Mouse (Mus musculus): ENCODE data around the gene Rpl9-ps6. TPM values are rescaled to one million over a fixed set of nuclear protein-coding genes. Genes with fewer than 3 reads are reported as not detected.
A peak's percentile ranks its signal among the peaks of the same experiment; 100 is the strongest.
"Not testable (repeated sequence)": the region's sequence is repeated elsewhere in the genome, so short reads cannot be mapped to it uniquely, and the experiment has no call there.

Gene Rpl9-ps6
- total RNA-seq, 2 experiments from 2014 or later: 113 to 149 TPM

GRCm38 (mm10) chr19:32485681-32486105 is 19.3 kb upstream of the Rpl9-ps6 start, which contains the start of gene Minpp1:
Gene Minpp1, plus strand, starts transcription at chr19:32485769.
- peak; percentile 67 for ATAC-seq (replicated peaks; ENCODE audit: low FRiP score, low TSS enrichment, poor library complexity, severe bottlenecking)

DNA sequence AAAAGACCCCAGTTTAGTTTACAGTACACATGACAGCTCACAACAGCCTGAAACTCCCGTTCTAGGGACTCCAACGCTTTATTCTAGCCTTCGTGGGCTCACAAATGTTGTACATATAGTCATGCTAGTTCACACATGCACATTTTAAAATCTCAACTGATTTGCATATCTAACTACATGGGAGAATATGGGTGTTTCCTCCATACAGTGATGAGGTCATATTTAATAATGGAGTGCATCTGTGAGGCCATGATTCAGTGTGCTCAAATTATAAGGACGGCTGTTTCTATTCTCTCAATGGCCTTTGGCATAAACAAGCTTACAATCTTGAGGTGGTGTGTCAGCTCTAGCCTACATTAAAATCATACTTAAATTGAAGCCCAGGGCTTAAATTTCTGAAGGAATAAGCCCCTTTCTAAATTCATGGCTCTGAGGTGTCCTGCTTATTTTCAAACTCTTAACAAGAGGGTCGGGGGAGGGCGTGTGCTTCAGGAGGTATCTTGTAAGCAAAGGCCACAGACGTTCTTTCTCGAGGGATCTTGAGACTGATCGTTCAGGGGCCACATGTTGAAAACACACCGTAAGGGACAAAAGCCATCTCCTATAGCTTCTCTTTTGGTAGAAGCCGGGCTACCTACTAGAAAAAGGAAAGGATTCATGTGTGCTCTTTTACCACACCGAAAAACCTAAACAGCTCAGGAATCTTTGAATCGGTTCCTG is 18.7 kb upstream of the Rpl9-ps6 start:
- peak; percentile 31 for ATAC-seq (replicated peaks; ENCODE audit: low FRiP score, low TSS enrichment, poor library complexity, severe bottlenecking)

- no peak for ATAC-seq (replicated peaks; ENCODE audit: low FRiP score, low TSS enrichment, poor library complexity, severe bottlenecking)
These were observed 15.1 kb upstream of the Rpl9-ps6 start for GRCm38 (mm10) chr19:32481511-32481910.

GRCm38 (mm10) chr19:32480791-32481442 is 14.5 kb upstream of the Rpl9-ps6 start:
- no peak for ATAC-seq (replicated peaks; ENCODE audit: low FRiP score, low TSS enrichment, poor library complexity, severe bottlenecking)

DNA sequence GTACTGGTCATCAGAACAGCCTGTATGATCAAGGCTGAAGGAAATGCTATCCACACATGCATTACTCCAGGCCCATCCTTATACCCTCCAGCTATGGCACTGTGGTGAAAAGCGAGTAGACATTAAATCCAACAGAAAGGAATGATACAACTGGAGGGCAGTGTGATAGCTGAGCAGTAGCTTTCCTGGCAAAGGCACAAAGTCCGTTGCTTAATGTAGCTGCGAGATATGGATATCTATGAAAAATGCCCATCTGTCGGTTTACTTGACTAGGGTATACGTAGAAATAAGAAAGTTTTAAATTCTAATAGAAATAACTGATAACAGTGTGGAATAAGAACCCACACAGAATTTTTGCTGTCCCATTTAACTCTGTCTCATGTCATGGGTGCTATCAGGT is 13.9 kb upstream of the Rpl9-ps6 start:
- ATAC-seq (replicated peaks; ENCODE audit: low FRiP score, low TSS enrichment, poor library complexity, severe bottlenecking): peak; percentile 60

GRCm38 (mm10) chr19:32476712-32477052 is 10.3 kb upstream of the Rpl9-ps6 start:
- ATAC-seq (replicated peaks; ENCODE audit: low FRiP score, low TSS enrichment, poor library complexity, severe bottlenecking): no peak

GRCm38 (mm10) chr19:32476016-32476711 is 9.8 kb upstream of the Rpl9-ps6 start:
- ATAC-seq (replicated peaks; ENCODE audit: low FRiP score, low TSS enrichment, poor library complexity, severe bottlenecking): peak; percentile 82

DNA sequence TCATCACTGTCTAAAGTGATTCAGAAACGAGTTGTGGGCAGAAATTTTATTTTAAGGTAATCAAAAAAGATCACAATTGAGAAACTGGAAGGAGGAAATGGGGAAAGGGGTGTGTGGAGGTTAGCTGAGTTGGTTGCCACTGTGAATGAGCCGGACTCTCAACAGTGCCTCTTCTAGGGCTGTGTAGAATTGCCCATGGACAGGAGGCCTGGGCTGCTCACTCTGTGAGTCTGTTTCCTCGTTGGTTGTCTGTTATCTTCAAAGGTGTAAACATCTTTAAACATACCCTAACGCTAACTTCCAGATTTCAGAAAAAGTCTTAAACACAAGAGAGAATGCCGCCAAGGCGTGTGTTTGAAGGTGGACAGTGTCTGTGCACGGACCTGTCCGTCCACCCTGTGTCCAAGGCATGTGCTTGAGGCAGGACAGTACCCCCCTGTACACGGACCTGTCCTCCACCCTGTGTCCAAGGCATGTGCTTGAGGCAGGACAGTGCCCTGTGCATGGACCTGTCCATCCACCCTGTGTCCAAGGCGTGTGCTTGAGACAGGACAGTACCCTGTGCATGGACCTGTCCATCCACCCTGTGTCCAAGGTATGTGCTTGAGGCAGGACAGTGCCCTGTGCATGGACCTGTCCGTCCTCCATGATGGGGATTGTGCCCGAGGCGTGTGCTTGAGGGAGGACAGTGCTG is 4.3 kb upstream of the Rpl9-ps6 start:
- peak; percentile 52; the same call in 1 of the 2 replicates for ATAC-seq (replicated peaks; ENCODE audit: low FRiP score, low TSS enrichment, poor library complexity, severe bottlenecking)

DNA sequence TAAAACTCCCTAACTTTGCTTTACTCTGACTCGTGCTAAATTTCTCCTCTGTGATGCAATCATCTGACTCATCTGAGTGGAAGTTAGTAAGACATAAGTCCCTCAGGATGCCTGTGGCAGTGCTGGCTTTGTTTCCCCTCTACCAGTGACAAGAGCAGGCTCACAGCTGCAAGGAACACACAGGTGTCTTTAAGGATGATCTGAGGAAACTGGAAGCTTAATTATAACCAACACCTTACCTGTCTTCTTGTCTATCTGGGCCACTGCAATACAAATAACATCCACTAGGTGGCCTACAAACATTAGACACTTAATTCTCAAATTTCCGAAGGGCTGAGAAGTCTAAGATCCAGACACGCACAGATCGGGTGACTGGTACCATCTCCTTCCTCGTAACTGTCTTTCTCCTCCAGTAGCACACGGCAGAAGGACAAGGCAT is 3.7 kb upstream of the Rpl9-ps6 start:
- peak; percentile 57 for ATAC-seq (replicated peaks; ENCODE audit: low FRiP score, low TSS enrichment, poor library complexity, severe bottlenecking)

- peak; percentile 75 for ATAC-seq (replicated peaks; ENCODE audit: low FRiP score, low TSS enrichment, poor library complexity, severe bottlenecking)
These were observed 947 bp upstream of the Rpl9-ps6 start for GRCm38 (mm10) chr19:32467325-32467724.

DNA sequence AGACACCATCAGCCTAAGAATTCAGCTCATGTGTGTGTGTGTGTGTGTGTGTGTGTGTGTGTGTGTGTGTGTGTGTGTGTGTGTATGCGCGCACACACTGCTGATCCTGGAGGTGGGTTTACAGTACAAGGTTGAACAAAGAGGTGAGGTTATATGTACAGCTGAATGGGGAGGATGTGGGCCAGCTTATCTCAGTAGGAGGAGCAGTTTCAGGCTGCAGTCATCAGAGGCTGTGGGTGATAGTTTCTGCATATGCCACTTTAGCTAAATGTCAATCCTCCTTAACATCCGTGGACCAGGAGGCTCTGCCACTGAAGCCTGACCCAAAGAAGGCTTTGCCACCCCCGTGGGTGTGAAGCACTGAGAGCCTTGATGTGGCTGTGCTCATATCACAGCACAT is 1.1 kb downstream of the Rpl9-ps6 start:
- ATAC-seq (replicated peaks; ENCODE audit: low FRiP score, low TSS enrichment, poor library complexity, severe bottlenecking): peak; percentile 62

DNA sequence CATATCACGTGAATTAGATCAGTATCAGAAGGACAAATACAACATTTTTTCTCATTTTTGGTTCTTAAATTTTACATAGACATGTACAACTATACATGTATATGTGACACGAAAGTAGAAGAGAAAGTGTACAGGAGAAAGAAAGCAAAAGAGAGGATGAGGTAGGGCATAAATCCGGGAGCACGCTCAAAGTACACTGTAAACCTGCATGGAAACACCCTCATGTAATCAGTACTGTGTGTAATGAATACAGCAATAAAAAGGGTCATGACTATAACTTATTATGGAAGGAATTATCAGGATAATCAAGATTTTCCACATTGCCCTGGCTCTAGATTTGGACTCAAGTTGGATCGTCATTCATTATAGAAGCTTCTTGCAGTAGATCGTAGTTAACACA is 3.3 kb downstream of the Rpl9-ps6 start:
- no peak for ATAC-seq (replicated peaks; ENCODE audit: low FRiP score, low TSS enrichment, poor library complexity, severe bottlenecking)

DNA sequence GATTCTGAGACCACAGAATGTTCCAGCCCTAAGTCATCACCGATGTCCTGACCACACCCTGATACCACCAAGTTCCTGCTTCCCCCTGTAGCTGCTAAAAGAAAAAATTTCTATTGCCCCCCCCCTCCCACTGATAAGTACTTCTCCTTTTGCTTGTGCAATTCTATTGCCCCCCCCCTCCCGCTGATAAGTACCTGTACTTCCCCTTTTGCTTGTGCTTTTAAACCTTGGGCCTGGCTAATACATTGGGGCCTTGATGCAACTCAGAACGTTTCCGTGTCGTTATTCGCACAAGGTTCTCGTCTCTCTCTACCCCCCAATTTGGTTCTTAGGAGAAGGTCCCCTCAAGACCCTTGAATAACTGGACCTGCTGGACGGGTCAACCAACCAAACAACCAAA is 8.7 kb downstream of the Rpl9-ps6 start:
- ATAC-seq (replicated peaks; ENCODE audit: low FRiP score, low TSS enrichment, poor library complexity, severe bottlenecking): not testable (repeated sequence)

GRCm38 (mm10) chr19:32456744-32457143 is 9.6 kb downstream of the Rpl9-ps6 start:
- no peak for ATAC-seq (replicated peaks; ENCODE audit: low FRiP score, low TSS enrichment, poor library complexity, severe bottlenecking)

GRCm38 (mm10) chr19:32452231-32452630 is 14.1 kb downstream of the Rpl9-ps6 start:
- ATAC-seq (replicated peaks; ENCODE audit: low FRiP score, low TSS enrichment, poor library complexity, severe bottlenecking): no peak

DNA sequence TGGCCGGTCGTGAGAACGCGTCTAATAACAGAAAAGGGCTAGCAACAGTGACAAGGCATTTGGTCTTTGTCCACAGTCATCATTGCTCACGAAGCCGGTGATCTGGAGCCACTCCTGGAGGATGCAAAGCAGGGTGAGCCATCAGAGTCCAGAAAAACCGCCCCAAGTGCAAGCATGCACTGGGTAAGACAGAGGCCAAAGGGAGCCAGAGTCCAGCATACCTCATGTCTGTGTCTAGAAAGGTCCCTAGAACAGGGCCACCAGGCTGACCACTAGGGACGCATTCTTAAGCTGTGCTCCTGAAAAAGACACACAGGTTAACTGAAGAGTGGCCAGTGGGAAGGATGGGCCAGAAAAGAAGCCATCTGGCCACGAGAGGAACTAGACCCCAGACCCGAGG is 17.4 kb downstream of the Rpl9-ps6 start:
- no peak for ATAC-seq (replicated peaks; ENCODE audit: low FRiP score, low TSS enrichment, poor library complexity, severe bottlenecking)

- no peak for ATAC-seq (replicated peaks; ENCODE audit: low FRiP score, low TSS enrichment, poor library complexity, severe bottlenecking)
These were observed 24.8 kb downstream of the Rpl9-ps6 start for GRCm38 (mm10) chr19:32441568-32441967.

- ATAC-seq (replicated peaks; ENCODE audit: low FRiP score, low TSS enrichment, poor library complexity, severe bottlenecking): no peak
These were observed 27.0 kb downstream of the Rpl9-ps6 start for GRCm38 (mm10) chr19:32439356-32439755.

GRCm38 (mm10) chr19:32425856-32426255 is 40.5 kb downstream of the Rpl9-ps6 start:
- no peak; the same call in 1 of the 2 replicates for ATAC-seq (replicated peaks; ENCODE audit: low FRiP score, low TSS enrichment, poor library complexity, severe bottlenecking)

- no peak for ATAC-seq (replicated peaks; ENCODE audit: low FRiP score, low TSS enrichment, poor library complexity, severe bottlenecking)
These were observed 41.7 kb downstream of the Rpl9-ps6 start for GRCm38 (mm10) chr19:32424706-32425105.
